Mouse (Mus musculus): ENCODE data around the gene Gm9958.
A peak's percentile ranks its signal among the peaks of the same experiment; 100 is the strongest.

Gm9958 gene

DNA sequence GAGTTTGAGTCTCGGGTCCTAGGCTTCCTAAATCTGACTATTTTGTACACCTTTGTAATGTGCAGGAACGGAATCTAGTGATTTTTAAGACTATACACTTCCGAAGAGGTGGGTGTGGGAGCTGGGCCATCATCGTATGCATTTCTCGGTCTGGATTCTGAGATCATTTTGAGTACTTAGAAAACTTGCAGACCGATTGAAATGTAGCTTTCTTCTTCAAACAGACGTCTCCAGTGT lies at the start of gene Gm9958:
Gene Gm9958, plus strand, starts transcription at position 138 of the 237 bp plus-strand sequence.
- DNase-seq (ENCODE audit: low spot score in 2 of 2), result no peak

DNA sequence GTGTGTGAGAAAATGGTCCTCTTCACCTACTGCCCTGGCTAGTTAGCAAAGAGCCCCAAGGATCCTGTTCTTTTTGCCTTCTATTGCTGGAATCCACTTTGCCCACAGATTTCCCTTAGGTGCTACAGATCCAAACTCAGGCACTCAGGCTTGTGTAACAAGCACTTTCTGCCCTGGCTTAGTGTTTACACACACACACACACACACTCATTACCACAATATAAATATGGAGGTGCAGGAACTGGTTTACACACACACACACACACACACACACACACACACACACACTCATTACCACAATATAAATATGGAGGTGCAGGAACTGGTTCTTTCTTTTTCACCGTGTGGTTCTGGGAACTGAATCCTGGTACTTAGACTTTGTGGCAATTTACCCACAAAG lies 35.9 kb upstream of the Gm9958 start:
- DNase-seq (ENCODE audit: low spot score in 2 of 2), result no peak

DNA sequence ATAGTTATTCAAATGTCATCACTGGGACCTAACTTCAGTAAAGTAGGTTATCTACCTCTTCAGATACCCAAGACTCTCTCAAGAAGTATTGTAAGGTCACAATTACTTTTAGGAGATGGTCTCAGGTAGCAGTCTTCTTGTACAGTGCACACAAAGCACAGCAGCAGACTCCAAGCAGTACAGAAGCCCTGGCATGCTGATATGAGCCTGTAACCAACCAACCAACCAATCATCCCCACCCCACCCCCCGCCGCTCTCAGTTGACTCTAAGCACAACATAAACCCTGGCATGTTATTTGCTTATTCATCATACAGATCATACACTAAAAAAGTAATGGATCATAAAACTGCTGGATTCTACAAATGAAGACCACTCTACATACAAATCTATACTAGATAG lies 34.5 kb upstream of the Gm9958 start:
- DNase-seq (ENCODE audit: low spot score in 2 of 2), result no peak

DNA sequence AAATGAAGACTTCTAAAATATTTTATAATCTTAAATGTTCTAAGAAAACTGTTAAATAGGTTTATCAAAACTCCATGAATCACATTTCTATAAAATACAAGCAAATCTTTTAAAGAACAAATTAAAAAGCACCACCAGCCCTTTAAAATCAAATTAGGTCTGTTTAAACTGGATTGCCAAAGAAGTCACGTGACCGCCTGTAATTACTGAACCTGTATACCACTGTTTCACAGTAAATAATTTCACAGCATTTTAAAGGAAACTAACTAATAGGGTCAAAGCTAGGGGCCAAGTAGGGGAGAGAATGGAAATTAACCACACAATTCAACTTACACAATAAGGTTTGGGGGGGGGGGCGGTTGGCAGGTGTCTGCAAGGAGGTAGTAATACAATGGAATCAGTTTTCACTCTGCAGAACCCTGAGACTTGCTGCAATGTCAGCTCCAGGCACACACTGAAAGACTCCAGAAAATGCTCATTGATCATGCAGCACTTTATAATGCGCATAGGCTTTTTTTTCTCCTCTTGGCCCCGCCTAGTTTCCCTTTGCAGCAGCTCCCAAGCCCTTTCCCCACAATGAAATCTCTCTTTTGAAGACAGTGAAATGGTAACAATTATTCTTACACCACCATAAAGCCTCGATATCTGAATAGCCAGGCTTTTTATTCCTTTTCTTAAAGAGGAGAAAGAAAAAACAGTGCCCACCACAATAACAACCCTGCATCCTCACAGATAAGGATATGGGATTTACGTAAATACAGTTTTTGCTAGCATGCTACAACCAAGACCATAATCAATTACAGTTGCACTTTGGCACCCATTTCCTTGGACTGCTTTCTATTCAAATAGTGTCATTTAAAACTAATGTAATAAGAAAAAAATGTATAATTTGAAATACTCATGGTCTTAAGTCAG lies 28.6 kb upstream of the Gm9958 start:
- DNase-seq (ENCODE audit: low spot score in 2 of 2), result no peak

DNA sequence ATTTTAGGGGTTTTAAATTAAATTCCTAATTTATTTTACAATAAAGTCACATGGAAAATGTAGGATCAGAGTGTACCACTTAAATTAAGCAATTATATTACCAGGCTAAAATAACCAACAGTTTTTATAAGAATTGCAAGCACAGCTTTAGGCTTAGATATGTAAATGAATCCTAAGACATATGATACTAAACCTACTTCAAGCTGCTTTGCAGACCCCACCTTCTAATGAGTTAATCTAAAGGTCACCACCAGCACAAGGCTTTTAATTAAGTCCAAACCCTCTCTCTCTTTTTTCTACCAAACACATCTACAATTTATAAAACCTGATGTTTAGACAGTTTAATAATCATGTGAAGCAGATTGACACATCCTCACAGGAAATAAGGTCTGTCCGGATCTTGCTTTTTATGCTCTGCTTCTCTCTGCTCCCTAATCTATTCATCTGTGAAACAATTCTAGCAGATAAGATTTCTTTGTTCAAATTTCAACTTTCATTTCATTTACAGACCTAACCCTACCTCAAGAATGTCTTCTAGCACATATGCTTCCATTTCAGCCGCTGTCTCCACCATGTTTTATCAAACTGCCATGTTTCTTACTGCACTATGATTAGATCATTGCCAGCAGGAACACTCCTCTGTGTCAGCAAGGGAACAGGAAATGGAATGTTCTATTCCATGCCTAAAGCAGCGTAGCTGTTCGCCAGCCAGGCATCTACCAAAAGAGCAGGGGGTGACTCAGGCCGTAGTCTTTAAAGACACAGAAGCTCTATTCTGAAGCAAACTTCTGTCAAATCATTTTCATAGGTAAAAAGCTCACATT lies 27.7 kb upstream of the Gm9958 start:
- peak; percentile 53 to 69 for DNase-seq (ENCODE audit: low spot score in 2 of 2)

DNA sequence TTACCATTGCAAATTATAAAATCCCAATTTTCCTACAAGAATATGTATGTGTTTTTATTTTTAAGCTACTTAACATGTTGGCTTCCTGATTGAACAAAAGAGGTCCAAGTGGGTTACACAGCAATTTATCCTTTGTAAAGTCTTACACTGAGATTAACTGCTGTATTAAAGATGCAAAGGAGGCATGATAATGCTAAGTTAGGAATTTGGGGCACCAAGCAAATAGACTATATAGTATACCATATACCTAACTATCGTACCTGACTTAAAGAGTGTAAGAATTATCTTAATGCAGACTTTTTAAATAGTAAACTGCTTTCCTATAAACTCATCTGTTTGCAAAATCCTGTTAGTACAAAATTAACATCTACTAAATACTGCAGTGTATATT lies 27.1 kb upstream of the Gm9958 start:
- DNase-seq (ENCODE audit: low spot score in 2 of 2), result no peak

DNA sequence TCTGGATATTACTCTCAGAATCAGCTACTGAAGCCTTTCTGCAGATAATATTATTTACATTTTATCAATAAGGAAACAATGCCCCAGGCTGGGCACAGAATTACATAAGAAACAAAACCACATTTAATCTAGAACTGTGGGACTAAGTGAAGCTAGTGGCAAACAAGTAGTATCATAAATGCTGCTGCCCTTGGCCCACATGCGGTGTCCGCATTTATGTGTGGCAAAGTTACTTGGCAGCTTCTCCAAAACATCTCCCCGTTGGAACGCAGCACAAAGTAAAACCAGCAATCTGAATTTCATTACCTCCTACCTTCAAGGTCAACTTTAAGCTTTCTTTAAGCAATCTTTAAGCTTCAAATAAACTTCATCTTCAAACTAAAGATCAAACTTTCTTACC lies 26.2 kb upstream of the Gm9958 start:
- no peak for DNase-seq (ENCODE audit: low spot score in 2 of 2)

DNA sequence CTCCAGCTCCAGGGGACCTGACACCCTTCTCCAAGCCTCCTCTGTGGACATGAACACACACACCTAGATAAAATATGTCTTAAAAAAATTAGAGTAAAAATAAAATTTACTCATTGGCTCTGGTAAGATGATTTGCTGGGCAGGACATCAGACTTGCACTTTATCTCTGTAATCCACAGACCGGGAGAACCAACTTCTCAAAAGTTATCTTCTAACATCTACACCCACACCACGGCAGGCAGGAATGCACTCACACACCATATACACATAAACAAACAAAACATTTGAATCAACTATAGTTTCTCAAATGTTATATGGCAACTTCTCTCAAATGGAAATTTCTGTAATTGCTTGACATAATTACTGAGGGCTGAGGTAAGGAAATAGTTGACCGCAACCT lies 20.1 kb upstream of the Gm9958 start:
- no peak for DNase-seq (ENCODE audit: low spot score in 2 of 2)

DNA sequence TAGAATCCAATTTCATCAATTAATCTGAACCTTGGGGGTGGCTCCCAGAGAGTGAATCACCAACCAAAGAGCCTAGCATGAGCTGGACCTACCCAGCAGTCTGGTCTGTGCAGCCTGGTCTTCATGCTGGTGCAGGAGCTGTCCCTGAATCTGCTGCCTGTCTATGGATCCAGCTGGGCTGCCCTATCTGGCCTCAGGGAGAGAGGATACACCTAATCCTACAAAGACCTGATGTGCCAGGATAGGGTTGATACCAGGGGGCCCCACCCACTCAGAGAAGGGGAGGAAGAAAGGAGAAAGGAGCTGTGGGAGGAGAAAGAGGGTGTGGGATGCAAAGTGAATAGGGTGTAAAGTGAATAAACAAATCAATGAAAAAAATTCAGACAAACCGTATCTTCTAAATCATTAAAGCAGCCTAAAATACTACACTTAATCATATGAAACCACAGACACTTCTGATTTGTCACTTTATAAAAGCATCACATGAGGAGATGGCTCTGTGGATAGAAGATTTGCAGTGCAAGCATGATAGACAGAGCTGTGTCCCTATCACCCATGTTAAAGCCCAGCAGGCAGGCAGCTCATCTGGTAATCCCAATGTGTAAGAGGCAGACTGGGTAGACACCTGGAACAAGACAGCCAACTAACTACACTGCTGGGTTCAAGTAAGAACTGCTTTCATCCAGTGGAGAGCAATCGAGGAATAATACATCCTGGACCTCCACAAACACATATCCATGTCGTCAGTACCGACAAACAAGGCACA lies 13.3 kb upstream of the Gm9958 start:
- DNase-seq (ENCODE audit: low spot score in 2 of 2), result no peak

DNA sequence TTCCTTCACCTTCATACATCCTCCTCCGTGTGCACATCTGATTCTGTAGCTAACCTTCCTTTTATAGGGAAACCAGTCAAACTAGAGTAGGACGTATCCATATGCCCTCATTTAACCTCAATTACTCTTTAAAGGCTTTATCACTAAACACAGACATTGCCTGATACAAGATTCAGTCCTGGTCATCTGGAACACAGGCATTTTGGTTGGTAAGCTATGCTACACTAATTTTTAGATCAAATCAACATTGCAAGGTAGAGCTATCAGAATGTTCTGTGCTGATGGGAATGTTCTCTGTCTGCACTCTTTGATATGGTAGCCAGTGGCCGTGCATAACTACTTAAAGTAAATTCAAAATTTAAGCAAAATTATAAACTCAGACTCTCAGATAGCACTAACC lies 11.2 kb upstream of the Gm9958 start:
- no peak for DNase-seq (ENCODE audit: low spot score in 2 of 2)

DNA sequence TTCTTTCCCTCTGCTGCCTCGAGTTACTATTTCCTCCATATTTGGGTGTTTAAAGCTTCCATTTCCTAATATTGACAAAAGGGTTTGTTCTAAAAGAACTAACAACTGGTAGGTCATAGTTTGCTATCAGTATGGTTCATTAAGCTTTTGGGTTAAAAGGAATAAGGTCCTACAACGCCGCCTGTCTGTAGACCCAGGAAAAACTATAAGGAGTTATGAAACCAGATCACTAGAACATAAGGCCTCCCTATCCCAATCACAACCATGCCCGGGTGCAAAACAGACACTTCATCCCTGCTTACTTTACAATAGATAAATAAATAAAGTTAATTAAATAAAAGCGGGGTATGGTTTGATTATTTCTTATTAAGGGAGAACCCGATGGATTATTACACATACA lies 2.5 kb upstream of the Gm9958 start:
- DNase-seq (ENCODE audit: low spot score in 2 of 2), result peak; percentile 44 to 71

DNA sequence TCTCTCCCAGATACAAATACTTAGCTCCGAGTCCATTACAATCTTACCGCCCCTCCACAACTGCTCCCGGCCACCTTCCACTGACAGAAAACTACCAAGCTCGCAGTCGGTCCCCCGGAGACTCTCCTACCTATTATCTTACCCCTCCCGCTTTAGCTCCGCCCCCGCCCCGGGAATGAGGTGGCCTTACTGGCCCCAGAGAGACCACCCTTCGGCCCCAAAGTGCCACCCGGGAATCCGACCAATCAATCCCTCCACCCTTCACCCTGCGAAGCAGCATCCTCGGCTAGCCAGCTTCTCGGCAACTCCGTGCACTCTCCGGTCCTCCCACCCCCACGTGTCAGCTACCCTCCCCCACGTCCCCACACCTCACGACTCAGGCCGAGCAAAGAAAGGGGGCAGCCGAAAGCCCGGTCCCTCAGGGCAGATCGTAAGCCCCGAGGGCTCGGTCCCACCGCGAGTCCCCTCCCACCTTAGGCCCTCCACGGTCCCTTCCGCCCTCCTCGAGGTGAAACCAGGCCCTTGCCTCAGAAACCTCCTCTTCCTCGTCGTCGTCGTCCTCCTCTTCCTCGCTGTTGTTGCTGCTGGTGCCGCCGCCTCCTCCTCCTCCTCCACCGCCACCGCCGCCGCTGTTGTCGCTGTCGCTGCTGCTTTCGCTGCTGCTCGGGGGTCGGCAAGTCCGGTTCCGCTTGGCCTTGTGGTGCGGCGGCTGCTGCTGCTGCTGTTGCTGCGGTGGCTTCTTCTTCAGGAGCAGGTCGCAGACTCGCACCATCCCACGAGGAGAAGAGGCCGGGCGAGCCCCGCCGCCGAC lies 1.7 kb upstream of the Gm9958 start:
- DNase-seq (ENCODE audit: low spot score in 2 of 2), result peak; percentile 10 to 31

DNA sequence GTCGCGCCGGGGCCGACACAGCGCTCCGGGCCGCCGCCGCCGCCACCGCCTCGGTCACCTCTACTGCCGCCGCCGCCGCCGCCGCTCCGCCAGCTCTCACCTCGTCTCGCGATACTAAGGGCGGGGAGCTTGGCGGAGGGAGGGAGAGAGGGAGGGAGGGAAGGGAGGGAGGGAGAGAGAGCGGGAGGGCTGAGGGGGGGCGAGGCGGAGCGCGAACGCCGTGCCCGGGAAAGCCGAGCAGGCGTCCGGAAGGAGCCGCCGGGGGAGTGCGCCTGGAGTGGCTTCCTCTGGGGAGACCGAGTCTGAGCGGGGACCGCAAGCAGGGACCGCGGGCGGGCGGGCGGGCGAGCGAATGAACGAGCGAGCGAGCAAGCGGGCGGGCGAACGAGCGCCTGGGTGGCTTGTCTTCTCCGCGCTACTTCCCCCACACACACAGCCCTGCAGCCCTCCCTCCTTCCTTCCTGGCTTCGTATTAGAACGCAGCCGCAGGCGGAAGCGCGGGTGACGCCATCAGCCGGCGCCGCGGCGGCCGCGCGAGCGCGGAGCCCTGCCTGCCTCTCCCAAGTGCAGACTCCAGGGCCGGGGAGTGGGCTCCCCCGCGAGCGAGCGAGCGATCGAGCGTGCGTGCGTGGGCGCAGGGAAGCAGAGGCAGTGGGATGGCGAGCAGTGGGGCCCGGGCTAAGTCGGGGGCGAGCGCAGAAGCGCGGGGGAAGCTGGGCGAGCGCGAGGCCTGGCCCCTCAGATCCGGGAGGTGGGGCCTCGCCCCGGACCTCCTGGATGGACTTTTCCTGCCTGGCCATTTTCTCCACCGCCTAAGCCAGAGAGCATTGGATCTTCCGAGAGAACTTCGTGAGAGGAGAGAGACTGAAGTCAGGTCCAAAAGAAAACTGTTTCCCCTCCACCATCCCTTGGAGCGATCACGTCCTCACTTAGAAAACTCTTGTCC lies 610 bp upstream of the Gm9958 start, which contains the start of gene Ankrd17:
Gene Ankrd17, minus strand, starts transcription at position 457 of the 946 bp plus-strand sequence.
- DNase-seq (ENCODE audit: low spot score in 2 of 2), result peak; percentile 93

DNA sequence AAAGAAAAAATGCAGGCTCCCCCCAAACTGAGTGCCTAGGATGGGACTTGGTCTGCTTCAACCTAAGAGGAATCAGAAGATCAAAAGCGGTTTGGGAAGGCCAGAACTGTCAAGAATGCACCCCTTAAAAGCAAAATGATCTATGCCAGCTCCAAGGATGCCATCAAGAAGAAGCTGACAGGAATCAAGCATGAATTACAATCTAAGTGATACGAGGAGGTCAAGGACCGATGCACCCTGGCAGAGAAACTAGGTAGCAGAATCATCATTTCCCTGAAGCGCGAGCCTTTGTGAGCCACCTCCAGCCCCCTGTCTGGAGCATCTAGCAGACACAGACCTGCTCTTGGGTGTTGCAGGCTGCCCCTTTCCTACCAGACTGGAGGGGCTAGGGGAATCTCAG lies 3.4 kb downstream of the Gm9958 start:
- DNase-seq (ENCODE audit: low spot score in 2 of 2), result no peak

DNA sequence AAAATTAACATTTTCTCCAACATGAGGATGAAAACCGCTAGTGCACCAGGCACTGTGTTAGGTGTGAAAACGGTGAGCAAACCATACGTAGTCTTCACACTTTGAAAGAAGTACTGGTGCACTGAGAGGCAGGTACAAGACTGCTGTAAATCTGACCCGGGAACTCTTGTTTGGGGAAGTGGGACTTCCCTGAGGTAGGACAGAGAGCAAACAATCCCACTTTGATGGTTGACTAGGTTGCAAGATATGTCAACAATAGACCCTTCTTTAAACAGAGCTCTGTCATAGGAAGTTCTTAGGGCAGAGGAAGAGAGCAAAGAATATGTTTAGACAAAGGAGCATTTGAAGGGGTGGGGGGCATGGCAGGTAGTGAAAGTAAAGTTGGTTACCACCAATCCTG lies 6.7 kb downstream of the Gm9958 start:
- DNase-seq (ENCODE audit: low spot score in 2 of 2), result no peak

DNA sequence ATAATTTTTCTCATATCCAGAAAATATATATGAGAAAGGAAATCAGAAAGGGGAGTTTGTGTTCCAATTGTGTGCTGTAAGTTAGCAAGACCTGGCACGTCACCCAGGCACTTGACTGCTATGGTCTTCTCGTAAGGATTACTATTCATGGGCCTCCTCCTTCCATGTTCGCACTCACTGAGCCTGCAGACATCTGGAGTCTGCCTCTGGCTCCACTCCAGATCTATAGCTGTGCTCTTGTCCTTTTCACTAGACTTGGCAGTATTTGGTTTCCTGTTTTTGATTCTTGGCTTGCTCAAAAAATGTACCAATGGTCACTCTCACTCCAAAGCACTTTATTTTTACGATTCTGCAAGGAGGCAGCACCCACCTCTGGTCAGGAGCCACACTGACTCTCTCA lies 14.5 kb downstream of the Gm9958 start:
- no peak for DNase-seq (ENCODE audit: low spot score in 2 of 2)

DNA sequence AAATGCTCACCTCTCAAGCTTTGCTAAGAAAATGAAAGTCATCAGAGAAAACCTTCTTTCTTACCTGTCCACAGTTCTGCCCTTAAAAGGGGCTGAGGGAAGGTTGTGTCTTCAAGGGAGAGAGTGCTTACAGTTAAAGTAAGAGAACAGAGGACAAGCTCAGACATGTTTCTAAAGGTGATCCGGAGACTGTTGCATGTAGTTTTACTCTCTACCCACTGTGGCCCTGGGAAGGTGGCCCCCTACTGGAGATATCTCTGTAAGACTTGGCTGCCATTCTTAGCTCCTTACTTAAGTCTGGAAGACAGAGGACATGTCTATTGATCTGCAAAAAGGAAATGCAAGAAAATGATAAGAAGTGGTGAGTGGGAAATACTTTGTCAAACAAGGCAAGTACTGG lies 16.1 kb downstream of the Gm9958 start:
- DNase-seq (ENCODE audit: low spot score in 2 of 2), result no peak

DNA sequence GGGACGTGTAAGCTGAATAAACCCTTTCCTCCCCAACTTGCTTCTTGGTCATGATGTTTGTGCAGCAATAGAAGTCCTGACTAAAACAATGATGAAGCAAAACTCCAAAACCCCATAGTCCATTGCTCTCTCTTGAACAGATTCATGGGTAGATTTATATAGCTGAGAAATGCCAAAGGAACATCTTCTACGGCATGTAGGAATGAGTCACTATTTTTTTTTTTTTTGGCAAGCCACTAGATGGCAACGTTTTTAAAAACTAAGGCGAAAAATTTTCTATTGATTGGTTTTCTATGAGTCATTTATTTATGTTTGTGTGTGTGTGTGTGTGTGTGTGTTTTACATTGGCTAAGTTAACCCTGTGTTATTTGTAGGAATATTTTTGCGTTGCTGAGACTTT lies 26.8 kb downstream of the Gm9958 start:
- no peak for DNase-seq (ENCODE audit: low spot score in 2 of 2)

DNA sequence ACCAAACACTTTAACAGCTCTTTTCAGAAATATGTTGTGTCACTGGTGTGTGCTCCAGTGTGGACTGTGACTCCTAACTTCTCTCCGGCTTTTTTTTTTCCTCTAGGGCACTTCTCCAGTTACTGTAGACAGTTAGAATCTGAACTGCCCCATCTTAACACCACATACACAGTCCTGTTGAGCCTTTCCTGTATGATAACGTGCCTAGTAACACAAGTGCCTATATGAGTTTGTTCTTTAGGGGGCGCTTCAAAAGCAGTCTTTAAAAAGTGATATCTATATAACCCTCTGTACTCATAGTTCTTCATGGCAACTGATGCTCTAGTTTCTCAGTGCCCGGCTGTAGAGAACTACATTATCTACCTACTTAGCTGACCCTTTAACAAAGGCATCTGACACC lies 27.3 kb downstream of the Gm9958 start:
- no peak for DNase-seq (ENCODE audit: low spot score in 2 of 2)

DNA sequence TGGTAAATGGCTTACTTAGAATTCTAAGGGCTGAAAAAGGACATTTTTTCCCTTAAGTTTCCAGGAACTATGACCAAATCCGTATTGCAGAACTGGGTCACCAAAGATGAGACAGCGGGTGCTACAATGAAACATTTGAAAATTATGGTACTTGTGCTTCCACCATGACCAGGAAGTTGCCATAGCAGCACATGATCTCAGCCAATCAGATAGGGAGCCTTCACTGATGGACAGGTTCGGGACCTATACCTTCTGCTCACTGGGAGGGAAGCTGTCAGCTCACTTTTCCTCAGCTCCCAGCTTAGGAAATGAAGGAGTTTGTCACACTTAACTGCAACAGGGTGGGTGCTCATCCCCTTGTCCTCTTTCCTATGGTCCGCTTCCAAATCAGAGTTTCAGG lies 29.8 kb downstream of the Gm9958 start:
- peak in 1 of 2 experiments; percentile 30 for DNase-seq (ENCODE audit: low spot score in 2 of 2)
